ENCODE assay signal across 8 mouse cellular contexts in genomic region chr17:72604610-72604980, GRCm38 (mm10). TPM values are rescaled to one million over a fixed set of nuclear protein-coding genes. Genes with fewer than 3 reads are reported as not detected.
DNase-seq lines count a peak whose midpoint lies in the region; ATAC-seq lines count a peak whose summit lies in the region.

Gene Alk (minus strand): TSS chr17:72604627.

- WGBS in forebrain, embryonic 16.5 days = under 1% methylated on average over 30 of the region's 32 CpGs
- 2% methylated on average over 31 of the region's 32 CpGs for WGBS in liver, embryonic 15.5 days (ENCODE audit: insufficient replicate concordance)
- WGBS in neural tube, embryonic 13.5 days = under 1% methylated on average over 23 of the region's 32 CpGs

- peak within 1 kb of the TSS; percentile 57 for H3K9ac ChIP-seq in forebrain, embryonic 16.5 days (replicated peaks; ENCODE audit: low read depth, low read length)
- H3K9ac ChIP-seq in liver, embryonic 15.5 days = no peak within 1 kb of the TSS
- peak within 1 kb of the TSS; percentile 71 for H3K9ac ChIP-seq in neural tube, embryonic 13.5 days

- no peaks in the 10 kb centered on the region for H3K36me3 ChIP-seq in forebrain, embryonic 16.5 days (ENCODE audit: control insufficient read depth, insufficient read depth)
- no peaks in the 10 kb centered on the region for H3K36me3 ChIP-seq in liver, embryonic 15.5 days (replicated peaks)
- H3K36me3 ChIP-seq in neural tube, embryonic 13.5 days = no peaks in the 10 kb centered on the region

- H3K4me2 ChIP-seq in forebrain, embryonic 16.5 days (ENCODE audit: low read length) = peak within 1 kb of the TSS; percentile 72
- peak within 1 kb of the TSS; percentile 54 for H3K4me2 ChIP-seq in liver, embryonic 15.5 days
- H3K4me2 ChIP-seq in neural tube, embryonic 13.5 days = peak within 1 kb of the TSS; percentile 97

- peaks cover 27% of the 10 kb centered on the region for H3K4me1 ChIP-seq in forebrain, embryonic 16.5 days (replicated peaks; ENCODE audit: control insufficient read depth, insufficient read depth, low read length)
- 0 out of 2 replicates have a peak, but pooled peaks cover 3% of the 10 kb centered on the region for H3K4me1 ChIP-seq in liver, embryonic 15.5 days (replicated peaks)
- H3K4me1 ChIP-seq in neural tube, embryonic 13.5 days (replicated peaks) = peaks cover 39% of the 10 kb centered on the region

- DNase-seq in B cell, adult 2 months = peak; percentile 86 to 87
- peak; percentile 39 for DNase-seq in cerebellum, adult 11 months
- peak; percentile 33 for DNase-seq in heart, postnatal 25 days (ENCODE audit: low spot score)
- peak; percentile 86 for DNase-seq in layer of hippocampus, adult 11-12 months (ENCODE audit: low spot score)
- peak; percentile 77 for DNase-seq in telencephalon, adult 2 months (ENCODE audit: low read depth, low spot score)

- intact Hi-C loops in heart, postnatal 25 days (cut with DNase I) = loop anchor here (2.0 kb wide), 1 partner anchor 178 kb away; no protein-coding TSS in a partner anchor

- peak within 1 kb of the TSS; percentile 67 for H3K4me3 ChIP-seq in forebrain, embryonic 16.5 days (replicated peaks; ENCODE audit: low read length)
- peak within 1 kb of the TSS; percentile 22; the same call in 1 of the 2 replicates for H3K4me3 ChIP-seq in liver, embryonic 15.5 days (replicated peaks)
- H3K4me3 ChIP-seq in neural tube, embryonic 13.5 days = peak within 1 kb of the TSS; percentile 60

- H3K27me3 ChIP-seq in forebrain, embryonic 16.5 days (replicated peaks; ENCODE audit: control insufficient read depth, insufficient read depth, low read length) = peaks cover 13% of the 10 kb centered on the region; the same call in 1 of the 2 replicates
- H3K27me3 ChIP-seq in liver, embryonic 15.5 days = peaks cover 39% of the 10 kb centered on the region
- H3K27me3 ChIP-seq in neural tube, embryonic 13.5 days = peaks cover 44% of the 10 kb centered on the region

- no peak within 1 kb of the TSS for H3K27ac ChIP-seq in forebrain, embryonic 16.5 days (ENCODE audit: low read length)
- H3K27ac ChIP-seq in liver, embryonic 15.5 days (replicated peaks) = no peak within 1 kb of the TSS
- H3K27ac ChIP-seq in neural tube, embryonic 13.5 days (replicated peaks) = 0 out of 2 replicates have a peak within 1 kb of the TSS, but pooled peaks have one; percentile 7

- peak; percentile 95 for ATAC-seq in forebrain, embryonic 16.5 days
- ATAC-seq in liver, embryonic 15.5 days (ENCODE audit: insufficient read depth) = peak; percentile 63; the same call in 1 of the 2 replicates
- peak; percentile 94 for ATAC-seq in neural tube, embryonic 13.5 days (ENCODE audit: low read depth)

- no peaks in the 10 kb centered on the region for H3K9me3 ChIP-seq in forebrain, embryonic 16.5 days (ENCODE audit: control insufficient read depth, low read length)
- H3K9me3 ChIP-seq in liver, embryonic 15.5 days (replicated peaks) = no peaks in the 10 kb centered on the region
- no peaks in the 10 kb centered on the region for H3K9me3 ChIP-seq in neural tube, embryonic 13.5 days

RNA-seq across cellular contexts. Expression of gene Alk, which starts in this region (rescaled TPM):
- 2.0 and 4.7 TPM in 2 replicates for polyA plus RNA-seq in forebrain, embryonic 16.5 days (2015; fragmentation: Nextera tagmentation; extraction: Ambion mirVana)
- not detected for total RNA-seq in heart, postnatal 25 days (2021)
- 0.03 and 0.06 TPM in 2 replicates for polyA plus RNA-seq in liver, embryonic 15.5 days (2015; fragmentation: Nextera tagmentation; extraction: Ambion mirVana)
- polyA plus RNA-seq in neural tube, embryonic 13.5 days (2015; fragmentation: Nextera tagmentation; extraction: Ambion mirVana) = 3.4 and 4.1 TPM in 2 replicates

Comparison
In these comparisons a context has a peak if more than half of its experiments do, and no peak if none do; other contexts are left out.
1. Peak in DNase-seq in heart, postnatal 25 days; RNA of the gene not detected or under 1 TPM.
2. Peak in ATAC-seq, H3K4me3 ChIP-seq and H3K4me2 ChIP-seq in liver, embryonic 15.5 days; RNA of the gene not detected or under 1 TPM.
3. DNase-seq: peak in every context shown above with its lines; median percentile 86 in B cell, adult 2 months; 86 in layer of hippocampus, adult 11-12 months; 77 in telencephalon, adult 2 months; 39 in cerebellum, adult 11 months; 33 in heart, postnatal 25 days.